Mouse (Mus musculus) lung, adult 2 months (tissue): ENCODE measurements around the gene Bst1. TPM values are rescaled to one million over a fixed set of nuclear protein-coding genes. Genes with fewer than 3 reads are reported as not detected.

Experiments used
- DNase-seq: peaks from one replicate; pipeline ENCODE4 v3.0.0; 2022
- H3K4me1 ChIP-seq: fragments of 200-500 bp; 2 replicates; pipeline ENCODE4 v1.6.1; 2011; ENCODE audit warnings: low read length; ENCODE audit not compliant: control insufficient read depth, insufficient read depth
- H3K4me3 ChIP-seq: fragments of 200-500 bp; replicated peaks from 2 replicates; pipeline ENCODE3; 2011; ENCODE audit warnings: low read depth, mild to moderate bottlenecking, control low read depth, low read length; ENCODE audit errors: extremely low read depth
- CTCF ChIP-seq: fragments of 200-500 bp; IDR thresholded peaks from 2 replicates; pipeline ENCODE4 v1.5.1; 2011; ENCODE audit warnings: mild to moderate bottlenecking, low read length, control low read depth; ENCODE audit not compliant: insufficient read depth
- POLR2A ChIP-seq: fragments of 200-500 bp; IDR thresholded peaks from 2 replicates; pipeline ENCODE4 v1.6.1; 2011; ENCODE audit warnings: low read depth, mild to moderate bottlenecking, control low read depth, low read length, borderline replicate concordance; ENCODE audit errors: extremely low read depth
- WGBS: fragments of 180-500 bp; shearing (Covaris S2); methylation state at CpG from one replicate; pipeline ENCODE4 v1.1.7; 2018; 5-methylcytosine and 5-hydroxymethylcytosine counted together
- polyA plus RNA-seq: library from polyadenylated mRNA; depleted of rRNA; stranded (reverse); fragments of >200 nt; gene quantifications from 2 replicates; pipeline ENCODE4 v1.2.3, GENCODE M21; 2012; rRNA removed

Gene Bst1
- 8.4 and 8.8 TPM in 2 replicates for polyA plus RNA-seq

DNA sequence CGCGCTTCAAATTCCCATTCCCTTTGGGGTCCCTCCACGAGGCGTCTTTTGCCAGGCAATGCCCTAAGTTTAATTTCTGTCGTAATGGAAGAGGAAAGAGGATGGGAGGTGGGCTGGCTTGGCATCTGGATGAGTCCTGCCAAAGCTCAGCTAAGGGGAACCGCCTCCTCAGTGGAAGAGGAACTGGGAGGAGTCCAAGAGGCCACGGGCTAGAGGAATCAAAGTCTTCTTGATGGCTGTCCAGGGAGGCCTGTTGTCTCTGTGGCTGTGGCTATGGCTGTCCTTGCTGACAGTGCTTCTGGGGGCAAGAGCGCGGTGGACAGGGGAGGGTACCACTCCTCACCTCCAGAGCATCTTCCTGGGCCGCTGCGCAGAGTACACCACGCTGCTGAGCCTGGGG lies at the start of gene Bst1:
Gene Bst1, plus strand, starts transcription at position 191 of the 400 bp plus-strand sequence.
- WGBS = 48% methylated on average over 12 of the region's 12 CpGs
- no peak for DNase-seq
- TF ChIP-seq CTCF (no peak), POLR2A (no peak)
- Histone ChIP-seq H3K4me1 (peaks cover 8% of the 10 kb centered on the region), H3K4me3 (peak within 1 kb of the TSS; percentile 30)

DNA sequence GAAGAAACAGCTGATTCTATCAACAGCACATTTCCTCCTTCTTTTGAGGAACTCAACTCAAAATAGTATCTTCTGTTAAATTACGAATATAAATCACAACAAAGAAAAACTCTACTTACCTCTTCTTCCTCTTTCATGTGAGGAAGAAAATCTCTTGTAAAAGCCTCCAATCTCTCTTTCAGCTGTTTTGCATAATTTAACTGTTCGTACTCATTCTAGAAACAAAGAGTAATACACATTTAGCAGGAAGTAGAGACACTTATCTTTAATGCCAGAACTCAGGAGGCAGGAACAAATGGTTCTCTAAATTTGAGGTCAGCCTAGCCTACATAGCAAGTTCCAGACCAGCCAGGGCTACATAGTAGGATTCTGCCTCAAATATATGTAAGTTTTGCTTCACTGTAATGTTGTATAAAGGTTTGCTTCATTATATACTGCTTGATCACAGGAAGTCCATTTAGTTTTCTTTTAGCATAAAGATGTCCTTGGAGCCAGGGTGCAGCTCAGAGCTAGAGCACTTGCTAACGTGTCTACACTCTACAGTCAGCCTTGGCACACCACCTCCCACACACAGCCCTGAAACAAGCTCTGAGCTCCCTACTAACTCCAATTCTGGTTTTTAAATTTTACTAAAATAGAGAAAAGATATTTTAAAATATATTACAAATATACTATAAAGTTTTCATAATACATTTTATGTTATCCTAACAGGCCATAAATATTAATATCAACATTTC lies 47.9 kb upstream of the Bst1 start:
- no peak for DNase-seq
- peaks cover 2% of the 10 kb centered on the region for H3K4me1 ChIP-seq
- H3K4me3 ChIP-seq = no peak overlapping the region
- TF ChIP-seq POLR2A (no peak), CTCF (no peak)
- 58% methylated on average over 3 of the region's 3 CpGs for WGBS

DNA sequence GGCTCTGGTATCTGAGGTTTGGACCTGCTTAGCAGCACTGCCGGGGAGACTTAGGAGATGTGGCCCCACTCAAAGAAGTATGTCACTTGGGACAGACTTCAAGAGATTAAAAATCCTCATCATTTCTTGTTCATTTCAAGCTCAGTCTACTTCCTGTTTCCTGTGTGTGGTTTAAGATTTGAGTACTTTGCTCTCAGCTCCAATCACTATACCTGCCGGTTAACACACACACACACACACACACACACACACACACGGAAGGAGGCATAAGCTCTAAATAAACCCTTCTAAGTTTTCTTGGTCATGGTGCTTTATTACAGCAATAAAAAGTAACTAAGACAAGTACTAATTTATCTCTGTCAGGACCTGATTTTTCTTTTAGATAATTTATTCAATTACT lies 47.1 kb upstream of the Bst1 start:
- no peak for TF ChIP-seq POLR2A
- no peak for TF ChIP-seq CTCF
- H3K4me3 ChIP-seq = no peak overlapping the region
- WGBS = 76% methylated on average over 3 of the region's 3 CpGs
- DNase-seq = no peak
- H3K4me1 ChIP-seq = peaks cover 5% of the 10 kb centered on the region

DNA sequence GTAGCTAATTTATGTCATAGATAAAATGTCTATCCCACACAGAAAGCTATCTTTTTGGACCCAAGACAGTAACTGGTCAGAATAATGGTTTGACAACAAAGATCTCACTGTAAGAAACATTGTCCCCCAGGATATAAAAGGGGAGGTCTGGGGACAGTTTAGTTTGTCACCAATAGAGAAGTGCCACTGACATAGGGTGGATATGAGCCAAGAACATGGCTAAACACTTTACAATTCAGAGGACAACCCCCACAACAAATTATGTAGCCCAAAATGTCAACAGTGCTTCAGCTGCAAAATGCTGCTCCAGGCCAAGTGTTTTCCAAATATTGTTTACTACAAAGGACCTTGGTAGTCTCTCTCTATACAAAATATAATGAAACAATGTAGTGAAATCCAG lies 42.3 kb upstream of the Bst1 start:
- Histone ChIP-seq H3K4me1 (peaks cover 12% of the 10 kb centered on the region), H3K4me3 (no peak overlapping the region)
- TF ChIP-seq CTCF (no peak), POLR2A (no peak)
- DNase-seq = no peak

DNA sequence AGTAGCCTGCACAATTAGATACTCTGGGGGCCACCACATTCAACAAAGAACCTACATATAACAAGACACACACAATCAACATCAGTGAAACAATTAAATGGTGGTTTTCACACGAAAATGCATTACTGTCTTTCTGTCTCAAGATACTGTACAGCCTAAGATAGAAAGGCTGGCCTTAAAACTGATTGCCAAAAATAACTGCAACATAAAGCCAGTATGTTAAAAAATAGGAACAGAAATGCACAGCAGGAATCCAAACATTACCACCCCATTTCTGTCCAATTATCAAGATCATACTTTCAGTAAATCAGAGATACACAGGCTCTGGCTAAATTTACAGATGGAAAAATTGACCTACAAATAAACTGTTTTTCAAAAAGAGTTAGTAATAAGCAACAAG lies 41.7 kb upstream of the Bst1 start:
- 29% methylated on average over 1 of the region's 1 CpGs for WGBS
- Histone ChIP-seq H3K4me3 (no peak overlapping the region), H3K4me1 (peaks cover 12% of the 10 kb centered on the region)
- TF ChIP-seq POLR2A (no peak), CTCF (no peak)
- no peak for DNase-seq

DNA sequence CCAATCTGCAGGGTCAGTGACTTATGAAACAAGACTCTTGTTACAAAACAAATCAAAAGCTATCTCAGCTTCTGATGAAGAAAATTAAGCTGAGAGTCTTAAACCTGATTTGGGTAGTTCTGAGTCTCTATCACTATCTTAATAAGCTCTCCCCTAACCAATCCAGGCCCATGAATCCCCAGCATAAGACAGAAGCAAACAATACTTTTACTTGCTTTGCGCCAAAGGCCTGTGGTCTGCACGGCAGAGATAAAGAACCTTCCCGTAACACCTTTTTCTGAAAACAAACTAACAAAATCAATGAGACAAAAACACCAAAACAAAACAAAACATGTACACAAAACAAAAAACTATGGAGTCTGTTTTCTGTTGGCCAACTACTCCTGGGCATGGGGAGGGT lies 40.1 kb upstream of the Bst1 start:
- no peak overlapping the region for H3K4me3 ChIP-seq

DNA sequence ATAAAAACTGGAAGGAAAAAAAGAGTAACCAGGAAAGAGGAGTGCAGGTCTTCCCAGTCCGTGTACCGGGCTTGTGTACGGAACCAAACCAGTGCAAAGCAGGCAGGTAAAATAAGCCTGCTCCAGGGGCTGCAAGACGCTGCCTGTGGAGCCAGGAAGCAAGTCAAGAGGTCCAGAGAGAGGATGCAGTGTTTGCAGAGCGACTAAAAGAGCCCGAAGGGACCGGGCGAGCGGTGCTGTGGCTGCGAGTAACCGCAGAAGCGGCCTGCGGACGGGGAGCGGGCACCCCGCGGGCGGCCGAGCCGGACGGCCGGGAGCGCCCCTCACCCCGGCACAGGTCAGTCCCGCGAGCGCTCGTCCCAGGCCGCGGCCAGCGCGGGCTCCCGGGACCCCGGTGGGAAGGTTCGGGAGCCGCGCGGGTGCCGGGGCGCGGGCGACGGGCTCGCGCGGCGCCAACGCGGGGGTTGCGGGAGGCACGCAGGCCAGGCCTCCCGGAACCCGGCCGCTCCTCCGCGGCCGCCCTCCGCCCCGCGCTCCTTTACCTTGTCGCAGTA lies 37.2 kb upstream of the Bst1 start:
- no peak for TF ChIP-seq POLR2A
- TF ChIP-seq CTCF = no peak
- Histone ChIP-seq H3K4me3 (peak overlapping the region; percentile 86), H3K4me1 (peaks cover 15% of the 10 kb centered on the region)
- WGBS = under 1% methylated on average over 59 of the region's 61 CpGs
- peak; percentile 59 for DNase-seq

More for the DNA sequence above, 40.1 kb upstream of the Bst1 start:
- WGBS = 92% methylated on average over 3 of the region's 3 CpGs
- no peak for TF ChIP-seq POLR2A
- no peak for TF ChIP-seq CTCF
- DNase-seq = no peak
- peaks cover 18% of the 10 kb centered on the region for H3K4me1 ChIP-seq

DNA sequence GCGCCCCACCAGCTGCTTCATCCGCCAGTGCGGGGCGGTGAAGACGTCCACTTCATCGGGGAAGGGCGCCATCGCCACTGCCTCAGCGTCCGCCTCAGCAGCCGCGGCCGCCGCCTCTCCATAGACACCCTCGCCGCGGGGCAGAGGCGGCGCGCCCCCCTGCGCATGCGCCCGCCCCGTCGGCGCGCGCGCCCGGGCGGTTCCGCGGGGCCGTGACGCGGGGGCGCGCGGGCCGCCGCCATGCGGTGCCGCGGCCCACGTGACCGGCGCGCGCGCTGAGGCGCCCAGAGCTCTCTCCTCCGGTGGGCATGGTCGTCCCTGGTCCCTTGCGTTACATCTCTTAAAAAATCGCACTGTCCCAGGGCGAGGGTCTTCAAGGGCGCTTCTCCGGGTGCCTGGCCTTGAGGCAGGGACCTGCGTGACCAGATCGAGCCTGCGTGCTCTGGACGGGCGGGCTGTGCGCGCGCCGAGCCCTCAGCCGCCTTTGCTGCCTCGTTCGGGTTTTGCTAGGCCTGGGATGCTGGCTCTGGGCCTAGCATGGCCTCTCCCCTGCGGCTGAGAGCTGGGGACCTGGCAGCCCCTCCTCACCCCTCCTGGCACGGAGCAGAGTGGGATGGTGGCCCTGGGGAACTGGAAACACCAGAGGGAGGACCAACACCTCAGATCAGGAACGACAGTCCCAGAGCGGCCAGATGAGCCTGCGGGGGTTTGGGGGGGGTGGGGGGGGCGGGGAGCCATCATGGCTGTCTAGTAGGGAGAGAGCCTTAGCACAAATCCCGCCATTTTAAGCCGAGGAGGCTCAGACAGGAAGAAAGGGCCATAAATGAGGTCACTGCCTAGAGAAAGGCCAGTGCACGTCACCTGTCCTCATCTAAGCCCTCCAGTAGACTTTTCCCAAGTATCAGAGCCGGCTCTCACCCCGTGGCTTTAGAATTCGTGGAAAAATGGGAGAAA lies 36.4 kb upstream of the Bst1 start:
- Histone ChIP-seq H3K4me3 (peak overlapping the region; percentile 100), H3K4me1 (peaks cover 10% of the 10 kb centered on the region)
- WGBS = 4% methylated on average over 82 of the region's 82 CpGs
- no peak for TF ChIP-seq CTCF
- peak; percentile 91 for TF ChIP-seq POLR2A
- DNase-seq = peak; percentile 83

DNA sequence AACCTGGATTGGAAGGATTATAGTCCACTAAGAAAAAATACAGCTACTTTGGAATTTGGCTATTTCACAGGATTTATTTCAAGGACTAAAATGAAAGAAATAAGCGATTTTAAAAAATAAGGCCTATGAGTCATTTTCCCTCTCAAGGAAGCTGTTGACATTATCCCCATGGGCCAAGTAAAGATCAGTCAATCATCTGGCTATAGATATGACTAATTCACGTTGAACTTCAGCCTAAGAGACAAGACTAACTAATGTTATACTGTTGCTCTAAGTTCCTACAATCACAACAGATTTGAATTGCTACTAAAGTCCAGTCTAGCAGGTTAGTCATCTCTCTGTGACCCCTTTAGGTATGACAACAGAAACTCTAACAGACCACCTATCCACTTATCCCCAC lies 34.7 kb upstream of the Bst1 start:
- peaks cover 16% of the 10 kb centered on the region for H3K4me1 ChIP-seq
- TF ChIP-seq POLR2A = no peak
- no peak for TF ChIP-seq CTCF
- WGBS = 76% methylated on average over 2 of the region's 2 CpGs
- no peak overlapping the region for H3K4me3 ChIP-seq
- DNase-seq = no peak
